Mouse (Mus musculus): Measurements from ENCODE around the gene Exosc10. TPM values are rescaled to one million over a fixed set of nuclear protein-coding genes. Genes with fewer than 3 reads are reported as not detected.

The Exosc10 gene
- polyA plus RNA-seq, 1 experiment from 2014 or later = 54.2 TPM

- no peaks in the 10 kb centered on the region for H3K27me3 ChIP-seq
- ChIA-PET CTCF (interaction anchor here (1.2 to 1.6 kb wide), 3 partner anchors 13 to 65 kb away, joined by 3 to 4 read pairs (median 4); no protein-coding TSS in a partner anchor), POLR2A (no interaction called here)
- no peak for TF ChIP-seq CTCF (IDR thresholded peaks at IDR 0.05)
- no peak for DNase-seq (ENCODE audit: low read depth, low spot score)
- ATAC-seq = no peak
- in situ Hi-C loops (cut with MboI; ENCODE audit: low pct_unique_long_range_greater_than_20kb) = no loop called here
Measured at GRCm38 (mm10) chr4:148527158-148527910, 30.9 kb upstream of the Exosc10 start.

- no peaks in the 10 kb centered on the region for H3K27me3 ChIP-seq
- no peak for TF ChIP-seq CTCF (IDR thresholded peaks at IDR 0.05)
- ATAC-seq = no peak
- CTCF ChIA-PET = no interaction called here
- POLR2A ChIA-PET = no interaction called here
- DNase-seq (ENCODE audit: low read depth, low spot score) = no peak
- in situ Hi-C loops (cut with MboI; ENCODE audit: low pct_unique_long_range_greater_than_20kb) = no loop called here
Measured at GRCm38 (mm10) chr4:148530351-148530750, 27.9 kb upstream of the Exosc10 start.

GRCm38 (mm10) chr4:148530778-148531177 is 27.5 kb upstream of the Exosc10 start:
- ChIA-PET CTCF (no interaction called here), POLR2A (no interaction called here)
- DNase-seq (ENCODE audit: low read depth, low spot score) = no peak
- ATAC-seq = no peak
- in situ Hi-C loops (cut with MboI; ENCODE audit: low pct_unique_long_range_greater_than_20kb) = no loop called here
- no peaks in the 10 kb centered on the region for H3K27me3 ChIP-seq
- TF ChIP-seq CTCF (IDR thresholded peaks at IDR 0.05) = no peak

- TF ChIP-seq CTCF (IDR thresholded peaks at IDR 0.05) = no peak
- no peaks in the 10 kb centered on the region for H3K27me3 ChIP-seq
- ATAC-seq = no peak
- DNase-seq (ENCODE audit: low read depth, low spot score) = no peak
- ChIA-PET POLR2A (no interaction called here), CTCF (no interaction called here)
- in situ Hi-C loops (cut with MboI; ENCODE audit: low pct_unique_long_range_greater_than_20kb) = no loop called here
Measured at GRCm38 (mm10) chr4:148531341-148531740, 26.9 kb upstream of the Exosc10 start.

GRCm38 (mm10) chr4:148532516-148532915 is 25.7 kb upstream of the Exosc10 start:
- H3K27me3 ChIP-seq = no peaks in the 10 kb centered on the region
- TF ChIP-seq CTCF (IDR thresholded peaks at IDR 0.05) = no peak
- ATAC-seq = no peak
- DNase-seq (ENCODE audit: low read depth, low spot score) = no peak
- POLR2A ChIA-PET = no interaction called here
- CTCF ChIA-PET = no interaction called here
- in situ Hi-C loops (cut with MboI; ENCODE audit: low pct_unique_long_range_greater_than_20kb) = no loop called here

GRCm38 (mm10) chr4:148533613-148534328 is 24.5 kb upstream of the Exosc10 start:
- POLR2A ChIA-PET = no interaction called here
- DNase-seq (ENCODE audit: low read depth, low spot score) (no peak), ATAC-seq (no peak)
- CTCF ChIA-PET = no interaction called here
- in situ Hi-C loops (cut with MboI; ENCODE audit: low pct_unique_long_range_greater_than_20kb) = no loop called here
- H3K27me3 ChIP-seq = no peaks in the 10 kb centered on the region
- TF ChIP-seq CTCF (IDR thresholded peaks at IDR 0.05) = no peak

- ATAC-seq (no peak), DNase-seq (ENCODE audit: low read depth, low spot score) (no peak)
- no peak for TF ChIP-seq CTCF (IDR thresholded peaks at IDR 0.05)
- ChIA-PET POLR2A (no interaction called here), CTCF (no interaction called here)
- in situ Hi-C loops (cut with MboI; ENCODE audit: low pct_unique_long_range_greater_than_20kb) = no loop called here
- H3K27me3 ChIP-seq = no peaks in the 10 kb centered on the region
Measured at GRCm38 (mm10) chr4:148535876-148536275, 22.4 kb upstream of the Exosc10 start.

GRCm38 (mm10) chr4:148549106-148549505 is 9.1 kb upstream of the Exosc10 start:
- in situ Hi-C loops (cut with MboI; ENCODE audit: low pct_unique_long_range_greater_than_20kb) = no loop called here

GRCm38 (mm10) chr4:148557766-148558165 is 463 bp upstream of the Exosc10 start:
- POLR2A ChIA-PET = interaction anchor here (0.6 kb wide), 1 partner anchor 15 kb away, joined by 3 read pairs; no protein-coding TSS in a partner anchor
- DNase-seq (ENCODE audit: low read depth, low spot score) (no peak), ATAC-seq (no peak)
- in situ Hi-C loops (cut with MboI; ENCODE audit: low pct_unique_long_range_greater_than_20kb) = no loop called here
- no peaks in the 10 kb centered on the region for H3K27me3 ChIP-seq
- CTCF ChIA-PET = no interaction called here
- TF ChIP-seq CTCF (IDR thresholded peaks at IDR 0.05) = no peak

More at GRCm38 (mm10) chr4:148549106-148549505, 9.1 kb upstream of the Exosc10 start:
- POLR2A ChIA-PET = no interaction called here
- CTCF ChIA-PET = no interaction called here
- no peaks in the 10 kb centered on the region for H3K27me3 ChIP-seq
- TF ChIP-seq CTCF (IDR thresholded peaks at IDR 0.05) = no peak
- ATAC-seq (no peak), DNase-seq (ENCODE audit: low read depth, low spot score) (no peak)

GRCm38 (mm10) chr4:148562676-148563075 is 4.4 kb downstream of the Exosc10 start:
- CTCF ChIA-PET = interaction anchor here (0.9 to 1.1 kb wide), 2 partner anchors 10 to 19 kb away, joined by 3 read pairs; no protein-coding TSS in a partner anchor
- no peaks in the 10 kb centered on the region for H3K27me3 ChIP-seq
- in situ Hi-C loops (cut with MboI; ENCODE audit: low pct_unique_long_range_greater_than_20kb) = no loop called here
- ATAC-seq (no peak), DNase-seq (ENCODE audit: low read depth, low spot score) (no peak)
- no peak for TF ChIP-seq CTCF (IDR thresholded peaks at IDR 0.05)
- POLR2A ChIA-PET = no interaction called here

GRCm38 (mm10) chr4:148563595-148563994 is 5.4 kb downstream of the Exosc10 start:
- no peaks in the 10 kb centered on the region for H3K27me3 ChIP-seq
- DNase-seq (ENCODE audit: low read depth, low spot score) (no peak), ATAC-seq (no peak)
- POLR2A ChIA-PET = no interaction called here
- in situ Hi-C loops (cut with MboI; ENCODE audit: low pct_unique_long_range_greater_than_20kb) = no loop called here
- CTCF ChIA-PET = no interaction called here
- TF ChIP-seq CTCF (IDR thresholded peaks at IDR 0.05) = no peak

All from Patski (cell line).